ENCODE assay signal across 16 mouse cellular contexts in genomic region chr13:54605426-54605825, GRCm38 (mm10). TPM values are rescaled to one million over a fixed set of nuclear protein-coding genes. Genes with fewer than 3 reads are reported as not detected.
DNase-seq lines count a peak whose midpoint lies in the region; ATAC-seq lines count a peak whose summit lies in the region.
"Had no signal": no experiment of that assay in that cellular context is flagged by ENCODE, and none has a peak within 500 bp of the region (broad histone marks: within the 10 kb centered on the region; RNA-seq: fewer than 3 reads in every experiment).

No protein-coding gene starts in this region.

- no peak overlapping the region for H3K4me2 ChIP-seq in intestine, embryonic 16.5 days (ENCODE audit: low read depth, low read length)
- H3K4me2 ChIP-seq: neural tube, embryonic 12.5 days had no signal

- H3K36me3 ChIP-seq in intestine, embryonic 16.5 days (ENCODE audit: control insufficient read depth, insufficient read depth, low read length), result 0 out of 2 replicates have a peak, but pooled peaks cover 2% of the 10 kb centered on the region
- H3K36me3 ChIP-seq: hindbrain, embryonic 10.5 days had no signal

- peaks cover 44% of the 10 kb centered on the region for H3K4me1 ChIP-seq in intestine, embryonic 16.5 days (ENCODE audit: control insufficient read depth, insufficient read depth, low read length)

- 53% methylated on average over 5 of the region's 5 CpGs for WGBS in intestine, embryonic 16.5 days

- no peaks in the 10 kb centered on the region for H3K27me3 ChIP-seq in intestine, embryonic 16.5 days (replicated peaks; ENCODE audit: control insufficient read depth, insufficient read depth, low read length)
- H3K27me3 ChIP-seq: megakaryocyte, embryonic 14.5 days; neural tube, embryonic 12.5 days; Patski had no signal

- no peak overlapping the region for H3K9ac ChIP-seq in intestine, embryonic 16.5 days (ENCODE audit: low read depth, low read length)
- H3K9ac ChIP-seq: liver, postnatal 0 days; neural tube, embryonic 12.5 days had no signal

- no peaks in the 10 kb centered on the region for H3K9me3 ChIP-seq in intestine, embryonic 16.5 days (ENCODE audit: control insufficient read depth, low read length)
- H3K9me3 ChIP-seq: hindbrain, embryonic 10.5 days; megakaryocyte, embryonic 14.5 days; neural tube, embryonic 12.5 days had no signal

- peak overlapping the region; percentile 76 for H3K27ac ChIP-seq in intestine, embryonic 16.5 days (ENCODE audit: low read length)
- H3K27ac ChIP-seq: hindbrain, embryonic 10.5 days; neural tube, embryonic 12.5 days had no signal

- peak; percentile 66 for DNase-seq in kidney, adult 11 months
- no peak for DNase-seq in kidney, postnatal 10 days
- DNase-seq in lung, postnatal 36 days, result peak; percentile 54
- DNase-seq in lung, postnatal 10 days, result no peak
- DNase-seq in ovary, postnatal 36 days (ENCODE audit: low spot score), result no peak
- DNase-seq in gastrocnemius, postnatal 10 days, result no peak
- DNase-seq: adrenal gland, adult 8-10 months; liver, postnatal 0 days; right cerebral cortex, postnatal 4 days; thymus, postnatal 4 days had no signal

- H3K4me3 ChIP-seq in intestine, embryonic 16.5 days (ENCODE audit: low read length), result no peak overlapping the region
- H3K4me3 ChIP-seq: hindbrain, embryonic 10.5 days; megakaryocyte, embryonic 14.5 days; neural tube, embryonic 12.5 days had no signal

- peak; percentile 24 for ATAC-seq in intestine, embryonic 16.5 days
- ATAC-seq: CD4-positive, CD25-positive, alpha-beta regulatory T cell, adult 4 months; liver, postnatal 0 days; Patski had no signal

RNA-seq across cellular contexts. Expression of gene Cltb, which starts 5.7 kb away (rescaled TPM):
- polyA plus RNA-seq in intestine, embryonic 16.5 days (2015; fragmentation: Nextera tagmentation; extraction: Ambion mirVana), result 80.1 and 87.4 TPM in 2 replicates
- total RNA-seq in gastrocnemius, postnatal 10 days (2021), result 10 to 100 TPM; 82.3 to 88.0 TPM

RNA-seq across cellular contexts. Expression of gene Higd2a, which starts 15.4 kb away (rescaled TPM):
- polyA plus RNA-seq in intestine, embryonic 16.5 days (2015; fragmentation: Nextera tagmentation; extraction: Ambion mirVana), result 260 TPM in 2 replicates
- 100 to 1,000 TPM; 117 to 126 TPM for total RNA-seq in gastrocnemius, postnatal 10 days (2021)

RNA-seq across cellular contexts. Expression of gene Nop16, which starts 15.5 kb away (rescaled TPM):
- polyA plus RNA-seq in intestine, embryonic 16.5 days (2015; fragmentation: Nextera tagmentation; extraction: Ambion mirVana), result 75.3 and 91.4 TPM in 2 replicates
- 10 to 100 TPM; 17.7 to 19.6 TPM for total RNA-seq in gastrocnemius, postnatal 10 days (2021)

RNA-seq across cellular contexts. Expression of gene Faf2, which starts 16.2 kb away (rescaled TPM):
- polyA plus RNA-seq in intestine, embryonic 16.5 days (2015; fragmentation: Nextera tagmentation; extraction: Ambion mirVana), result 61.0 and 70.2 TPM in 2 replicates
- total RNA-seq in gastrocnemius, postnatal 10 days (2021), result 10 to 100 TPM; 21.7 to 27.3 TPM

RNA-seq across cellular contexts. Expression of gene Arl10, which starts 30.6 kb away (rescaled TPM):
- polyA plus RNA-seq in intestine, embryonic 16.5 days (2015; fragmentation: Nextera tagmentation; extraction: Ambion mirVana), result 18.8 and 21.5 TPM in 2 replicates
- total RNA-seq in gastrocnemius, postnatal 10 days (2021), result 1 to 10 TPM; 6.0 to 7.8 TPM

Comparison
In these comparisons a context has a peak if more than half of its experiments do, and no peak if none do; other contexts are left out.
1. DNase-seq: peak in kidney, adult 11 months (single experiment) and lung, postnatal 36 days (single experiment); none in kidney, postnatal 10 days (single experiment), lung, postnatal 10 days (single experiment), ovary, postnatal 36 days (single experiment) and gastrocnemius, postnatal 10 days (single experiment).